Mouse (Mus musculus) intestine, embryonic 14.5 days (tissue): ENCODE measurements around the gene Tut7. TPM values are rescaled to one million over a fixed set of nuclear protein-coding genes. Genes with fewer than 3 reads are reported as not detected.
A peak's percentile ranks its signal among the peaks of the same experiment; 100 is the strongest.
"Not testable (repeated sequence)": the region's sequence is repeated elsewhere in the genome, so short reads cannot be mapped to it uniquely, and the experiment has no call there.

Source experiments
- ATAC-seq: fragments of 200-750 bp; cut with Nextera tagmentation; replicated peaks from 2 replicates; pipeline ENCODE4 v1.8.0; 2017; ENCODE audit warnings: low read depth, moderate number of reproducible peaks, moderate TSS enrichment, moderate library complexity; ENCODE audit not compliant: low FRiP score, low TSS enrichment
- DNase-seq: peaks from one replicate; pipeline ENCODE4 v3.0.0-alpha.2; 2018; ENCODE audit warnings: low spot score
- H3K27ac ChIP-seq: fragments of 300-500 bp; sonication (generic); 2 replicates; pipeline ENCODE4 v1.5.1; 2014; ENCODE audit warnings: low read depth, mild to moderate bottlenecking, control low read depth
- H3K27me3 ChIP-seq: fragments of 300-500 bp; sonication (generic); replicated peaks from 2 replicates; pipeline ENCODE4 v1.6.1; 2014; ENCODE audit warnings: low read length, control low read depth; ENCODE audit not compliant: control insufficient read depth, insufficient read depth
- H3K36me3 ChIP-seq: fragments of 300-500 bp; sonication (generic); 2 replicates; pipeline ENCODE4 v1.6.1; 2014; ENCODE audit warnings: low read length, control low read depth; ENCODE audit not compliant: control insufficient read depth, insufficient read depth
- H3K4me1 ChIP-seq: fragments of 300-500 bp; sonication (generic); replicated peaks from 2 replicates; pipeline ENCODE4 v1.6.1; 2014; ENCODE audit warnings: low read length, control low read depth, mixed read lengths; ENCODE audit not compliant: control insufficient read depth, insufficient read depth
- H3K4me2 ChIP-seq: fragments of 300-500 bp; sonication (generic); 2 replicates; pipeline ENCODE4 v1.6.1; 2014; ENCODE audit warnings: low read length
- H3K4me3 ChIP-seq: fragments of 300-500 bp; sonication (generic); 2 replicates; pipeline ENCODE4 v1.5.1; 2014; ENCODE audit warnings: low read depth, low read length, control low read depth, mixed read lengths
- H3K9ac ChIP-seq: fragments of 300-500 bp; sonication (generic); 2 replicates; pipeline ENCODE4 v1.6.1; 2014; ENCODE audit warnings: mild to moderate bottlenecking, low read length
- H3K9me3 ChIP-seq: fragments of 300-500 bp; sonication (generic); 2 replicates; pipeline ENCODE4 v1.6.1; 2016; ENCODE audit warnings: low read length, control low read depth; ENCODE audit not compliant: control insufficient read depth
- WGBS: fragments of 180-500 bp; shearing (Covaris S2); extraction: QIAGEN DNeasy Blood & Tissue Kit; methylation state at CpG from one replicate; pipeline ENCODE4 v1.1.7; 2014; 5-methylcytosine and 5-hydroxymethylcytosine counted together
- polyA plus RNA-seq: library from polyadenylated mRNA; unstranded; fragments of >200 nt; fragmentation: Nextera tagmentation; extraction: Ambion mirVana; gene quantifications from 2 replicates; pipeline ENCODE4 v1.2.1, GENCODE M21; 2014

Gene Tut7
- polyA plus RNA-seq, 1 experiment from 2014 or later, result 40.8 TPM

- DNase-seq, result no peak
- Histone ChIP-seq H3K36me3 (no peaks in the 10 kb centered on the region), H3K4me3 (no peak overlapping the region), H3K9ac (no peak overlapping the region), H3K9me3 (no peaks in the 10 kb centered on the region), H3K4me1 (no peaks in the 10 kb centered on the region; the same call in 1 of the 2 replicates), H3K4me2 (no peak overlapping the region), H3K27me3 (peaks cover 4% of the 10 kb centered on the region; the same call in 1 of the 2 replicates), H3K27ac (no peak overlapping the region)
- WGBS, result 68% methylated on average over 10 of the region's 10 CpGs
- ATAC-seq, result no peak
Measured at GRCm38 (mm10) chr13:59850373-59850772, 27.4 kb upstream of the Tut7 start.

- H3K9me3 ChIP-seq, result no peaks in the 10 kb centered on the region
- H3K9ac ChIP-seq, result no peak overlapping the region
- H3K27me3 ChIP-seq, result no peaks in the 10 kb centered on the region
- H3K36me3 ChIP-seq, result no peaks in the 10 kb centered on the region
- no peak overlapping the region for H3K27ac ChIP-seq
- no peaks in the 10 kb centered on the region; the same call in 1 of the 2 replicates for H3K4me1 ChIP-seq
- 92% methylated on average over 5 of the region's 5 CpGs for WGBS
- H3K4me2 ChIP-seq, result no peak overlapping the region
- ATAC-seq, result no peak
- H3K4me3 ChIP-seq, result no peak overlapping the region
- no peak for DNase-seq
Measured at GRCm38 (mm10) chr13:59844661-59845060, 21.7 kb upstream of the Tut7 start.

- Histone ChIP-seq H3K4me2 (no peak overlapping the region), H3K27me3 (no peaks in the 10 kb centered on the region), H3K9me3 (no peaks in the 10 kb centered on the region), H3K9ac (no peak overlapping the region), H3K36me3 (no peaks in the 10 kb centered on the region), H3K4me1 (no peaks in the 10 kb centered on the region; the same call in 1 of the 2 replicates), H3K27ac (no peak overlapping the region), H3K4me3 (no peak overlapping the region)
- no peak for DNase-seq
- WGBS, result 92% methylated on average over 5 of the region's 5 CpGs
- no peak for ATAC-seq
Measured at GRCm38 (mm10) chr13:59843976-59844375, 21.0 kb upstream of the Tut7 start.

GRCm38 (mm10) chr13:59842226-59843210 lies 19.6 kb upstream of the Tut7 start:
- Histone ChIP-seq H3K9ac (no peak overlapping the region), H3K4me3 (no peak overlapping the region), H3K27ac (no peak overlapping the region), H3K4me1 (no peaks in the 10 kb centered on the region; the same call in 1 of the 2 replicates), H3K4me2 (peak overlapping the region; percentile 22; the same call in 1 of the 2 replicates), H3K27me3 (no peaks in the 10 kb centered on the region), H3K9me3 (no peaks in the 10 kb centered on the region), H3K36me3 (no peaks in the 10 kb centered on the region)
- ATAC-seq (peak; percentile 56; the same call in 1 of the 2 replicates), DNase-seq (peak; percentile 91)
- WGBS, result 39% methylated on average over 16 of the region's 16 CpGs

- not testable (repeated sequence) for H3K4me1 ChIP-seq, ATAC-seq, H3K4me3 ChIP-seq, H3K27me3 ChIP-seq, H3K36me3 ChIP-seq, DNase-seq, H3K4me2 ChIP-seq, H3K9me3 ChIP-seq, H3K27ac ChIP-seq, H3K9ac ChIP-seq
- WGBS, result 91% methylated on average over 10 of the region's 14 CpGs
Measured at GRCm38 (mm10) chr13:59841761-59842160, 18.8 kb upstream of the Tut7 start.

- Histone ChIP-seq H3K4me1 (peaks cover 4% of the 10 kb centered on the region), H3K27me3 (no peaks in the 10 kb centered on the region), H3K4me2 (no peak overlapping the region), H3K9me3 (no peaks in the 10 kb centered on the region), H3K36me3 (no peaks in the 10 kb centered on the region), H3K4me3 (no peak overlapping the region), H3K27ac (no peak overlapping the region), H3K9ac (no peak overlapping the region)
- DNase-seq (peak; percentile 78), ATAC-seq (no peak)
- 80% methylated on average over 11 of the region's 11 CpGs for WGBS
Measured at GRCm38 (mm10) chr13:59840429-59841169, 17.7 kb upstream of the Tut7 start.

GRCm38 (mm10) chr13:59839356-59839755 lies 16.4 kb upstream of the Tut7 start:
- no peak overlapping the region for H3K27ac ChIP-seq
- 88% methylated on average over 9 of the region's 9 CpGs for WGBS
- H3K4me1 ChIP-seq, result peaks cover 11% of the 10 kb centered on the region
- DNase-seq, result no peak
- no peaks in the 10 kb centered on the region for H3K27me3 ChIP-seq
- H3K9ac ChIP-seq, result no peak overlapping the region
- H3K4me2 ChIP-seq, result no peak overlapping the region
- no peak for ATAC-seq
- no peaks in the 10 kb centered on the region for H3K36me3 ChIP-seq
- no peaks in the 10 kb centered on the region for H3K9me3 ChIP-seq
- no peak overlapping the region for H3K4me3 ChIP-seq

GRCm38 (mm10) chr13:59838464-59838863 lies 15.5 kb upstream of the Tut7 start:
- H3K27ac ChIP-seq, result no peak overlapping the region
- no peaks in the 10 kb centered on the region for H3K27me3 ChIP-seq
- no peaks in the 10 kb centered on the region for H3K9me3 ChIP-seq
- ATAC-seq (no peak), DNase-seq (no peak)
- H3K4me1 ChIP-seq, result peaks cover 14% of the 10 kb centered on the region
- H3K4me3 ChIP-seq, result no peak overlapping the region
- no peak overlapping the region for H3K9ac ChIP-seq
- no peaks in the 10 kb centered on the region for H3K36me3 ChIP-seq
- H3K4me2 ChIP-seq, result no peak overlapping the region
- 94% methylated on average over 3 of the region's 3 CpGs for WGBS
